In the genomic region with DNA sequence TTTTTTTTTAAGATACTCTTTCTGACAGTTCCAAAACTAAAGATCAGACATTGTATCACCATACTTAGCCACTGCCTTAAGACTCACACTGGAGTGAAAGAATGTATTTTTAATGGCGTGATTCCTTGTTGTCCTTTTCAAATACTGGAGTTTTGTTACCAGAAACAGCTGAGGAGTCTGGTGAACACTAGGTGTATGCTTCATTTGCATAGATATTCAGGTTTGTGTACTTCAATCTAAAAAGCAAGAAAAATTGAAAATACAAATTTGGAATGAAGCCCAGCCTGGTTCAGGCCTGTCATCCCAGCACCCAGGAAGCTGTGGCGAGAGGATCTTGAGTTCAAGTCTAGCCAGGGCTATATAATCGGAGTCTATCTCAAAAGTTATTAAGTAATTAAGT, we compare ENCODE assay signal across 8 mouse cellular contexts. TPM values are rescaled to one million over a fixed set of nuclear protein-coding genes. Genes with fewer than 3 reads are reported as not detected.
DNase-seq lines count a peak whose midpoint lies in the region; ATAC-seq and TF ChIP-seq lines count a peak whose summit lies in the region.

No protein-coding gene starts in this region.

- no peak for TF ChIP-seq POLR2A in embryonic fibroblast, embryonic 13.5 days (IDR thresholded peaks at IDR 0.05; ENCODE audit: low read depth, low read length)

- no peaks in the 10 kb centered on the region for H3K9me3 ChIP-seq in heart, embryonic 11.5 days (replicated peaks; ENCODE audit: control insufficient read depth, low read length)
- no peaks in the 10 kb centered on the region for H3K9me3 ChIP-seq in E14TG2a.4 (ENCODE audit: low read length)
- no peaks in the 10 kb centered on the region for H3K9me3 ChIP-seq in limb, embryonic 15.5 days

- peak overlapping the region; percentile 74 for H3K4me3 ChIP-seq in heart, embryonic 11.5 days (ENCODE audit: low read depth, low read length)
- H3K4me3 ChIP-seq in E14TG2a.4 (replicated peaks; ENCODE audit: low read length), result peak overlapping the region; percentile 81
- peak overlapping the region; percentile 57 for H3K4me3 ChIP-seq in embryonic fibroblast, embryonic 13.5 days (ENCODE audit: insufficient read depth, low read length)
- H3K4me3 ChIP-seq in limb, embryonic 15.5 days, result peak overlapping the region; percentile 69

- no peak for DNase-seq in heart, postnatal 36 days
- DNase-seq in thymus, postnatal 10 days (ENCODE audit: low spot score in 2 of 2), result no peak
- DNase-seq in cerebellum, postnatal 36 days, result no peak
- DNase-seq in kidney, adult 18-20 months, result no peak

- no peak for TF ChIP-seq CTCF in E14TG2a.4 (conservative IDR thresholded peaks at IDR 0.05; ENCODE audit: low read length)
- TF ChIP-seq CTCF in embryonic fibroblast, embryonic 13.5 days (IDR thresholded peaks at IDR 0.05; ENCODE audit: borderline replicate concordance, insufficient read depth, low read length), result no peak

- H3K4me2 ChIP-seq in heart, embryonic 11.5 days, result peak overlapping the region; percentile 88
- H3K4me2 ChIP-seq in limb, embryonic 15.5 days, result peak overlapping the region; percentile 57

- no peak for ATAC-seq in heart, embryonic 11.5 days (replicated peaks; ENCODE audit: insufficient number of reproducible peaks, low FRiP score, low TSS enrichment)
- ATAC-seq in limb, embryonic 15.5 days (ENCODE audit: insufficient number of reproducible peaks, low FRiP score, low TSS enrichment, low read depth), result no peak

- H3K9ac ChIP-seq in heart, embryonic 11.5 days (ENCODE audit: low read depth, low read length), result peak overlapping the region; percentile 93
- no peak overlapping the region; the same call in 1 of the 2 replicates for H3K9ac ChIP-seq in limb, embryonic 15.5 days

- H3K4me1 ChIP-seq in heart, embryonic 11.5 days (ENCODE audit: control insufficient read depth, insufficient read depth, low read length), result peaks cover 28% of the 10 kb centered on the region
- peaks cover 50% of the 10 kb centered on the region for H3K4me1 ChIP-seq in E14TG2a.4 (replicated peaks; ENCODE audit: low read depth, low read length)
- H3K4me1 ChIP-seq in embryonic fibroblast, embryonic 13.5 days (ENCODE audit: control insufficient read depth, insufficient read depth, low read length), result peaks cover 8% of the 10 kb centered on the region; the same call in 1 of the 2 replicates
- H3K4me1 ChIP-seq in limb, embryonic 15.5 days, result peaks cover 29% of the 10 kb centered on the region

- 65% methylated on average over 3 of the region's 3 CpGs for WGBS in heart, embryonic 11.5 days (ENCODE audit: insufficient replicate concordance)
- WGBS in limb, embryonic 15.5 days, result 78% methylated on average over 3 of the region's 3 CpGs

- intact Hi-C loops in heart, postnatal 36 days (cut with DNase I), result loop anchor here (2.0 to 5.0 kb wide), 4 partner anchors 16 to 88 kb away; a partner anchor contains a TSS

- H3K36me3 ChIP-seq in heart, embryonic 11.5 days (ENCODE audit: control insufficient read depth, insufficient read depth, low read length), result no peaks in the 10 kb centered on the region
- H3K36me3 ChIP-seq in E14TG2a.4 (ENCODE audit: insufficient read depth, low read length), result no peaks in the 10 kb centered on the region
- no peaks in the 10 kb centered on the region for H3K36me3 ChIP-seq in limb, embryonic 15.5 days

- H3K27me3 ChIP-seq in heart, embryonic 11.5 days (ENCODE audit: control insufficient read depth, insufficient read depth, low read length), result no peaks in the 10 kb centered on the region
- peaks cover 31% of the 10 kb centered on the region for H3K27me3 ChIP-seq in E14TG2a.4 (ENCODE audit: insufficient read depth, low read length)
- no peaks in the 10 kb centered on the region for H3K27me3 ChIP-seq in limb, embryonic 15.5 days

- peak overlapping the region; percentile 99 for H3K27ac ChIP-seq in heart, embryonic 11.5 days (ENCODE audit: low read depth, low read length)
- 0 out of 2 replicates have a peak overlapping the region, but pooled peaks have one; percentile 91 for H3K27ac ChIP-seq in embryonic fibroblast, embryonic 13.5 days (ENCODE audit: insufficient read depth, low read length)
- no peak overlapping the region for H3K27ac ChIP-seq in limb, embryonic 15.5 days

RNA-seq across cellular contexts. Expression of a gene that starts 1.2 kb away (rescaled TPM):
- 20.6 and 21.1 TPM in 2 replicates for polyA plus RNA-seq in heart, embryonic 11.5 days (2014; fragmentation: Nextera tagmentation; extraction: Ambion mirVana)
- total RNA-seq in heart, postnatal 36 days (2021), result 100 to 1,000 TPM; 258 to 272 TPM
- 63.4 and 70.8 TPM in 2 replicates for polyA plus RNA-seq in embryonic fibroblast, embryonic 13.5 days (2011; ENCODE audit: insufficient read length, low read depth, missing spikeins)
- 21.8 and 23.0 TPM in 2 replicates for polyA plus RNA-seq in limb, embryonic 15.5 days (2015; fragmentation: Nextera tagmentation; extraction: Ambion mirVana)
